Mouse (Mus musculus) hindbrain, embryonic 14.5 days (tissue): ENCODE data around the gene Mamdc4. TPM values are rescaled to one million over a fixed set of nuclear protein-coding genes. Genes with fewer than 3 reads are reported as not detected.

Source experiments
- polyA plus RNA-seq: library from polyadenylated mRNA; unstranded; fragments of >200 nt; fragmentation: Nextera tagmentation; extraction: Ambion mirVana; gene quantifications from 2 replicates; pipeline ENCODE4 v1.2.1, GENCODE M21; 2014

The Mamdc4 gene
- polyA plus RNA-seq, 1 experiment from 2014 or later = 1.7 TPM

Other genes starting within 250 kb of the Mamdc4 start
- 51.6 and 66.0 TPM in 2 replicates for gene Man1b1, start 242.5 kb downstream of the Mamdc4 start, polyA plus RNA-seq
- 21.5 and 24.7 TPM in 2 replicates for gene Dpp7, start 218.5 kb downstream of the Mamdc4 start, polyA plus RNA-seq
- gene Uap1l1, start 209.2 kb downstream of the Mamdc4 start, polyA plus RNA-seq = 6.3 and 6.8 TPM in 2 replicates
- 10.0 and 10.8 TPM in 2 replicates for gene Sapcd2, start 202.5 kb downstream of the Mamdc4 start, polyA plus RNA-seq
- 2.6 and 3.3 TPM in 2 replicates for gene Entpd2, start 179.0 kb downstream of the Mamdc4 start, polyA plus RNA-seq
- 365 and 378 TPM in 2 replicates for gene Npdc1, start 175.5 kb downstream of the Mamdc4 start, polyA plus RNA-seq
- 0.37 TPM in 1 of 2 replicates, not detected in the other for gene Fut7, start 151.6 kb downstream of the Mamdc4 start, polyA plus RNA-seq
- 15.6 and 17.3 TPM in 2 replicates for gene Abca2, start 146.1 kb downstream of the Mamdc4 start, polyA plus RNA-seq
- 2.2 and 2.6 TPM in 2 replicates for gene Clic3, start 118.0 kb downstream of the Mamdc4 start, polyA plus RNA-seq
- 93.1 and 109 TPM in 2 replicates for gene Paxx, start 113.8 kb downstream of the Mamdc4 start, polyA plus RNA-seq
- 230 and 390 TPM in 2 replicates for gene Ptgds, start 104.8 kb downstream of the Mamdc4 start, polyA plus RNA-seq
- gene Lcn12, start 80.9 kb downstream of the Mamdc4 start, polyA plus RNA-seq = not detected in 2 replicates
- gene Fbxw5, start 74.1 kb downstream of the Mamdc4 start, polyA plus RNA-seq = 116 and 118 TPM in 2 replicates
- 4.1 and 5.5 TPM in 2 replicates for gene C8g, start 73.1 kb downstream of the Mamdc4 start, polyA plus RNA-seq
- 15.6 and 16.3 TPM in 2 replicates for gene Traf2, start 27.9 kb downstream of the Mamdc4 start, polyA plus RNA-seq
- gene Edf1, start 17.0 kb downstream of the Mamdc4 start, polyA plus RNA-seq = 353 and 366 TPM in 2 replicates
- 171 and 187 TPM in 2 replicates for gene Phpt1, start 379 bp upstream of the Mamdc4 start, polyA plus RNA-seq
- 10.8 and 12.7 TPM in 2 replicates for gene Ajm1, start 6.9 kb upstream of the Mamdc4 start, polyA plus RNA-seq
- gene Rabl6, start 33.7 kb upstream of the Mamdc4 start, polyA plus RNA-seq = 59.0 and 61.6 TPM in 2 replicates
- gene Ccdc183, start 42.8 kb upstream of the Mamdc4 start, polyA plus RNA-seq = 0.26 and 0.44 TPM in 2 replicates
- gene Tmem141, start 47.2 kb upstream of the Mamdc4 start, polyA plus RNA-seq = 52.5 and 53.5 TPM in 2 replicates
- gene Fcna, start 53.2 kb upstream of the Mamdc4 start, polyA plus RNA-seq = 3.9 and 4.0 TPM in 2 replicates
- not detected in 2 replicates for gene Lcn8, start 78.3 kb upstream of the Mamdc4 start, polyA plus RNA-seq
- not detected in 2 replicates for gene Lcn5, start 83.1 kb upstream of the Mamdc4 start, polyA plus RNA-seq
- gene Lcn6, start 101.9 kb upstream of the Mamdc4 start, polyA plus RNA-seq = not detected in 2 replicates
- gene Lcn10, start 107.9 kb upstream of the Mamdc4 start, polyA plus RNA-seq = not detected in 2 replicates
- not detected in 2 replicates for gene Obp2a, start 125.2 kb upstream of the Mamdc4 start, polyA plus RNA-seq
- gene Bmyc, start 131.9 kb upstream of the Mamdc4 start, polyA plus RNA-seq = 145 and 153 TPM in 2 replicates
- not detected in 2 replicates for gene Obp2b, start 162.2 kb upstream of the Mamdc4 start, polyA plus RNA-seq
- gene Lcn3, start 190.7 kb upstream of the Mamdc4 start, polyA plus RNA-seq = not detected in 2 replicates
- gene Lcn11, start 202.2 kb upstream of the Mamdc4 start, polyA plus RNA-seq = not detected in 2 replicates
- not detected in 2 replicates for gene Gm13539, start 207.4 kb upstream of the Mamdc4 start, polyA plus RNA-seq
- not detected in 2 replicates for gene Glt6d1, start 241.0 kb upstream of the Mamdc4 start, polyA plus RNA-seq
- gene Lcn9, start 248.3 kb upstream of the Mamdc4 start, polyA plus RNA-seq = not detected in 2 replicates